Mouse (Mus musculus) fibroblast of lung, adult 2 months (primary cell): ENCODE measurements around the gene Brpf1.
"Not testable (repeated sequence)": the region's sequence is repeated elsewhere in the genome, so short reads cannot be mapped to it uniquely, and the experiment has no call there.

Source experiments
- DNase-seq: peaks from one replicate; pipeline ENCODE4 v3.0.0-alpha.2; 2011; ENCODE audit warnings: low read depth

The Brpf1 gene

DNA sequence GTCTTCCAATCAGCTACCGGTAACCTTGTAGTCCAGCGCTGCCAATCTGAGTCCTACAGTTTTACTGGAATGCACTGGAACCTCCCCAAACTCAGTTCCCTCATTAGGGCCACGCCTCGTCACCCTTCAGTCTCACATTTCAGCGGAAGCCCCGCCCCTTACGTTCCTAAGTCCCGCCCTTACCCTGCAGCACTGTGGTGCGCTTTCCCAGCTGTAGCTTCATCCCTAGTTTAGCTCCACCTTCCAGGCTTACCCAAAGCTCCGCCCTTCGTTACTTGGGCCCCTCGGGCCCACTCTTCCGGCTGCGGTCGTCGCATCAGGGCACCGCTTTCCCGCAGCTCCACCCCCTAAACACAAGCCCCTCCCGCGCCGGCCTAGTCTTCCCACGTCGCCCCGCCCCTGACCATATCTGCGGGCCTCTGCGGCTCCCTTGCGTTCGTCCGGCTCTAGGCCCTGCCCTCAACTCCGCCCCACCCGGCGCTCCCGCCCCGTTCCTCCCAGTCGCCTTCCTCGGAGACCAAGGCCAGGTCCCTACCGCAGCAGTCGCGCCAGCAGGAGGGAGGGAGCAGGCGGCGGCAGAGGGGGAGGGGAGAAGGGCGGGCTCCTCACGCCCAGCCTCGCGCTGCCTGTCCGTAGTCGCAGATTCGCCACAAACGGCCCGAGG, 483 bp upstream of the Brpf1 start:
- peak; percentile 99 for DNase-seq

- no peak for DNase-seq
Observed at GRCm38 (mm10) chr6:113307481-113308121, 664 bp downstream of the Brpf1 start.

DNA sequence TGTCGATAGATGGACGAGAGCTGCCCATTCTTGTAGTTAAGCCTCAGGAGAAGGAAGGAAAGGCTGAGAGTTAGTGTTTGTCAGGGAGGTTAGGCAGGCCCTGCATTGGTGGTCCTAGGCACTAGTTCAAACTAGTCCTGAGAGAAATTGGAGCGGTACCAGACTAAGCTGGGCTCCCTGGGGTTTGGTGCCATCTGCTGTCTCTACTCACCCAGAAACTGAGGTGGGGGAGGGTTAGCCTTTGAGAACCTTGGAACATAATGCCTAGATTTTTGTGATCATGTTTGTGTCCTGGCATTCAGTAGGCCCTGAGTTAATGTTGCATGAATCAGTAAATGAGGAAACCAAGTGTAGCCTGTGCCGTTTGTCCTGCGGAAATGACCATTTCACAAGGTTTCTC, 1.2 kb downstream of the Brpf1 start:
- no peak for DNase-seq

GRCm38 (mm10) chr6:113315972-113316371, 9.0 kb downstream of the Brpf1 start:
- DNase-seq, result no peak

- DNase-seq, result peak; percentile 99
Observed at GRCm38 (mm10) chr6:113326533-113327315, 19.8 kb downstream of the Brpf1 start, which contains the start of gene Ogg1. Ogg1 (plus strand) TSS chr6:113326972.

- no peak for DNase-seq
Observed at GRCm38 (mm10) chr6:113329396-113329795, 22.5 kb downstream of the Brpf1 start.

GRCm38 (mm10) chr6:113330547-113330946, 23.6 kb downstream of the Brpf1 start:
- no peak for DNase-seq

GRCm38 (mm10) chr6:113331721-113332120, 24.8 kb downstream of the Brpf1 start:
- no peak for DNase-seq

DNA sequence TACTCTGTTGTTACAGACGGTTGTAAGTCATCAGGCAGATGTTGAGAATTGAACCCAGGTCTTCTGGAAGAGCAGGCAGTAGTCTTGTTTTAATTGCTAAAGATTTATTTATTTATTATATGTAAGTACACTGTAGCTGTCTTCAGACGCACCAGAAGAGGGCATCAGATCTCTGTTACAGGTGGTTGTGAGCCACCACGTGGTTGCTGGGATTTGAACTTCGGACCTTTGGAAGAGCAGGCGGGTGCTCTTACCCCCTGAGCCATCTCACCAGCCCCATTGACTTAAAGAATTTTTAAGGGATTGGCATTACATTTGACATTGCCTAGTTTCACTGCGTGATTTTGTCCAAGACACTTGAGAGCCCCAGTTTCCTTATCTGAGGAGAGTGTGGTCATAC, 25.8 kb downstream of the Brpf1 start:
- not testable (repeated sequence) for DNase-seq

DNA sequence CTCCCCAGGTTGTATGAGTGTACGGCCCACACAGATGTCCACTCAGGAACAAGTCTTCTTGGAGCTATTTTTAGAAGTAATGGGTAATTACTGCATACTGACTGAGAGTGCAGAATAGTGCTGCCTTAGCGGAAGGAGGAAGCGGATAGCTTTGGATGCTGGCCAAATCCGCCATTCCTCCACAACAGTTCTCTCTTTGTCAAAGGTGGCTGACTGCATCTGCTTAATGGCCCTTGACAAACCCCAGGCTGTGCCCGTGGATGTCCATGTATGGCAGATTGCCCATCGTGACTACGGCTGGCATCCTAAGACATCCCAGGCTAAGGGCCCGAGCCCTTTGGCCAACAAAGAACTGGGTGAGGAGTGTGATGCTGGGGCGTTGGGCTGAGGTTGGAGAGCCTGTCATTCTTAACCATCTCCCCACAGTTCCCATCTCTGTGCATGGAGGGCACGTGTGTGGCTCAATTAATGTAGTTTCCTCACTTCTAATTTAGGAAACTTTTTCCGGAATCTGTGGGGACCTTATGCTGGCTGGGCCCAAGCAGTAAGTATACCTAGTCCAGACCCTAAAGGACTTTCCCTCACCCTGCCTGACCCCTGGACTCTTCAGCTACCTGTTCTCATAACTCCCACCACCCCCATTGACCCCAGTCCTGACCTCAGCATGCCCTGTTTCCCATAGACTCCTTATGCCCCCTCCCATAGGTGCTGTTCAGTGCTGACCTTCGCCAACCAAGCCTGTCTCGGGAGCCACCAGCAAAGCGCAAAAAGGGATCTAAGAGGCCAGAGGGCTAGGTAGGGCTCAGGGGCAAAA, 26.4 kb downstream of the Brpf1 start:
- DNase-seq, result no peak

DNA sequence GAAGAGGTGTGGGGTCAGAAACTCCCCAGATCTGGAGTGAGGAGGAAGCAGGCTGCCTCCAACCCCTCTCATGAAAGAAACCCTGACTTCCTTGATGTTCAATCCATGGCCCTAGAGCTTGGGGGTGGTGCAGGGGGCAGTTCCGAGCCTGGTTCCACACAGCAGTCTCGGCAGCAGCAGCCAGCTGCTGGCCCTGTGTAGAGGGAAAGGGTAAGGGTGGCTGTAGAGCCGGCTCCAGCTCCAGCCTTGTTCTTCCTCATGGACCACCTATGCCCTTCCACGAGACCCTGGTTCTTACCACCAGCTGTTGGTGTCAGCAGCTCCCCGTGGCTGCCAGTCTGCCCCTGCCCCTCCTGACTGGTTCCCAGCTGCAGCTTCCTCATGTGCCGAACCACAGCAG, 27.3 kb downstream of the Brpf1 start:
- DNase-seq, result no peak

DNA sequence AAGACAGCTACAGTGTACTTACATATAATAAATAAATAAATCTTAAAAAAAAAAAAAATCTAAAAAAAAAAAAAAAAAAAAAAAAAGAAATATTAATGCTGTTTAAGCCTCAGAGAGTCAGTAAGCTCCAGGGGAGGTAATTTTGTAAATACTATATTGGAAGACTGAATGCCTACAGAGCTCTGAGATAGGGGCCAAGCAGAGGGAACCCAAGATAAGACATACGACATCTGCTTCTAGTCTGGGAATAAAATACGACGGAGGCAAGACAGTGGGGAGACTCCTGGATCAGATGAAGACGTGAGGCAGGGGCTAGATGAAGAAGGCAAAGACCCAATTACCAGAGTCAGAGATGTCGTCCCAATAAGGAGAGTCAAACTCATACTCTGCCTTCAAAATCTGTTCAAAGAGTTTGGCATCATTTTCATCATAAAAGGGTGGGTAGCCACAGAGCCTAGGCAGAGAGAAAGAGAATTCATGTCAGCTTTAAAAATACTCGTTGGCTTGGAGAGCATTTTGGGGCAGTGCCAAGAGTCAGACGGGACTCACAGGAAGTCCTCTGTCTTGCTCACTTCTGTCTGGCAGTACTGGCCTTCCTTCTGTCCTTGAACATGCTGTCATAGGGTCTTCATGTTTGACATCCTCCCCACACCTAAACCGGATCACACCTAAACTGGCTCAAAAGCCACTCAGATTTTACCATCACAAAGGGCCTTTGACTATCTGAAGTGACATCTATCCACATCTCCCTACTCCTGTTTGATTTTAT, 30.1 kb downstream of the Brpf1 start:
- no peak for DNase-seq

- DNase-seq, result no peak
Observed at GRCm38 (mm10) chr6:113341574-113341973, 34.6 kb downstream of the Brpf1 start.

- DNase-seq, result no peak
Observed at GRCm38 (mm10) chr6:113342297-113342696, 35.4 kb downstream of the Brpf1 start.

GRCm38 (mm10) chr6:113343177-113344092, 36.5 kb downstream of the Brpf1 start, which contains the start of gene Camk1:
Camk1 (minus strand) TSS chr6:113343984.
- no peak for DNase-seq

GRCm38 (mm10) chr6:113344321-113344720, 37.4 kb downstream of the Brpf1 start:
- no peak for DNase-seq

DNA sequence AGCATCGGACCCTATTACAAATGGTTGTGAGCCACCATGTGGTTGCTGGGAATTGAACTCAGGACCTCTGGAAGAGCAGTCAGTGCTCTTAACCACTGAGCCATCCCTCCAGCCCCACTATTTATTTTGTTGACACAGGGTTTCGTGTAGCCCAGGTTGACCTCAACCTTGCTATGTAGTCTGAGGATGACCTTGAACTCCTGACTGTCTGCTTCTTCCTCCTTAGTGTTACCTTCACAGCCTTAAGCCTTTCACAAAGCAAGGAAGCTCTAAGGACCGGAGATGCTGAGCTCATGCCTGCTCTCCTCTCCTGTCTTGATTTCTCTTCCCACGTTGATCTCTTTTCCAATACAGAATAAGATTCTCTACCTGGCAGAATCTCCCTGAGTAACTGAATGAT, 40.0 kb downstream of the Brpf1 start:
- DNase-seq, result no peak

- DNase-seq, result no peak
Observed at GRCm38 (mm10) chr6:113350538-113350937, 43.6 kb downstream of the Brpf1 start.

- no peak for DNase-seq
Observed at GRCm38 (mm10) chr6:113351161-113351560, 44.2 kb downstream of the Brpf1 start.

DNA sequence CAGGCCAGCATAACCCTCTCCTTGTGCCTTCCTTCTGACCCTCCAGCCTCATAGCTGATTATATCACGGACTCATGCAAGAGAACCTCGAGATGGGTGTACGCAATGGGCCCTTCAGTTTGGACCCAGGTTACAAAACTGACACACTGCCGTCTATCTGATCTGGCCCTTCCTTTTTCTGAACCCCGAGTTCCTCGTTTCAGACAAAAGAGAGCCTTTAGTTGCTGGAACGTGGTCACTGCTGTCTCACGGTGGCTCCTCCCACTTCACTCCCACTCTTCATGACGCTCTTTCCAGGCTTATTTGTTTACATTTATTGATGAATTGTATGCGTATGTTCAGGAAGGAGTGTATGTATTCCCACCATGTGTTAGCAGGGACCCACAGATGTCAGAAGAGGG, 44.7 kb downstream of the Brpf1 start:
- no peak for DNase-seq
